Mouse (Mus musculus) mesoderm, embryonic 11.5 days (tissue): ENCODE measurements around the gene Clec18a.
"Not testable (repeated sequence)": the region's sequence is repeated elsewhere in the genome, so short reads cannot be mapped to it uniquely, and the experiment has no call there.

ENCODE experiments used
- DNase-seq: peaks from one replicate; pipeline ENCODE4 v3.0.0-alpha.2; 2012; ENCODE audit warnings: low read depth, low spot score

Clec18a gene

DNA sequence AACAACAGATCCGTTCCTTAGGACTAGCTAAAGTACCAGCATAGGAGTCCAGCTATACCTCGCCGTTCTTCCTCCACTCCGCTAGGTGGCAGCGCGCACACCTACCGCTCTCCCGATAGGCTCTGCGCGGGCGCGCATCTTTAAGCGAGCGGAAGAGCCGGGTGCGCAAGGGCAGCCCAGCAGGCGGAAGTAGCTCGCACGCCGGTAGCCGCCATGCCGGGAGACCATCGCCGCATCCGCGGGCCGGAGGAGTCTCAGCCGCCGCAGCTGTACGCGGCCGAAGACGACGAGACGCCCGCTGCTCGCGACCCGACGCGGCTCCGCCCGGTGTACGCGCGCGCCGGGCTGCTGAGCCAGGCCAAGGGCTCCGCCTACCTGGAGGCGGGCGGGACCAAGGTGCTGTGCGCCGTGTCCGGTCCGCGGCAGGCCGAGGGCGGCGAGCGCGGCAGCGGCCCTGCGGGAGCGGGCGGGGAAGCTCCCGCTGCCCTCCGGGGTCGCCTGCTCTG is 36.0 kb downstream of the Clec18a start, which contains the start of gene Exosc6:
Exosc6 (plus strand) TSS at position 182 of the 506 bp plus-strand sequence.
- DNase-seq: peak; percentile 97

DNA sequence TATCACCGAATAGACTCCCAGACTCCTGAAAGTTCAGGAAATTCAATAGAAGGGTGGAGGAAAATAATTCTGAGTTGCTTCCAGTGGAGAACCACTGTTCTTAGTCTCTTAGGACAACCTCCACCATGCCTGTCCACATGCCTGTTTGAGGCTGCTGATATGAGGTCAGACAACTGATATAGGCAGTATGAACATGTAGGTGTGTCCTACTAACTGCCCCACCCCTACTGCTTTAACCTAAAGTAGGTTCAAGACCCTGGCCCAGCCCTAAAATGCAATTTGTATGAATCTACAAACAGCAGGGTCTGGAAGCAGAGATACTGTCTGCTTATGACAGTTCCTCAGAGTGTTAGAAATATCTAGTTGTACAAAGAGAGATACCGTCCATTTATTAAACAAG is 36.6 kb downstream of the Clec18a start:
- no peak for DNase-seq

DNA sequence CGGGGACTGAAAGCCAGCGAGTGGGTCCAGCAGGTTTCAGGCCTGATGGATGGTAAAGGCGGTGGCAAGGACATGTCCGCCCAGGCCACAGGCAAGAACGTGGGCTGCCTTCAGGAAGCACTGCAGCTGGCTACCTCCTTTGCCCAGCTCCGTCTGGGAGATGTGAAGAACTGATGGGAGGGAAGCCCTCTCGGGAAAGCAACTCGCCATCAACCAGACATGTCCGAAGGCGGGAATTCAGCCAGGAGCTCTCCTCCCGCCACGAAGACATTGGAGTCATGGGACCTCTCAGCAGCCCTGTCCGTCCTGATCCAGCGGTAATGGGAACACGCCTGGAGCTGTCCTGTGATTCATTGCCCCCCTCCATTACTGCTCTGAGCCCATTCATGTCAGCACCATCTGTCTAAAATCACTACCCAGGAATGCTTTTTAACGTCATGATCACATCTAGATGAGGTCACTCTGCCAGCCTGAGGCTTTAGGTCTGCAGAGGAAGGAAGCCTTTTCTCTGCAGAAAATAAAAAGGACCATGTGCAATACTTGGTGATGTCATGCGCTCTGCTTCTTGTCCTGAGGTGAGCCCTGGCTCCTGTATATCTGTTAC is 37.1 kb downstream of the Clec18a start:
- no peak for DNase-seq

DNA sequence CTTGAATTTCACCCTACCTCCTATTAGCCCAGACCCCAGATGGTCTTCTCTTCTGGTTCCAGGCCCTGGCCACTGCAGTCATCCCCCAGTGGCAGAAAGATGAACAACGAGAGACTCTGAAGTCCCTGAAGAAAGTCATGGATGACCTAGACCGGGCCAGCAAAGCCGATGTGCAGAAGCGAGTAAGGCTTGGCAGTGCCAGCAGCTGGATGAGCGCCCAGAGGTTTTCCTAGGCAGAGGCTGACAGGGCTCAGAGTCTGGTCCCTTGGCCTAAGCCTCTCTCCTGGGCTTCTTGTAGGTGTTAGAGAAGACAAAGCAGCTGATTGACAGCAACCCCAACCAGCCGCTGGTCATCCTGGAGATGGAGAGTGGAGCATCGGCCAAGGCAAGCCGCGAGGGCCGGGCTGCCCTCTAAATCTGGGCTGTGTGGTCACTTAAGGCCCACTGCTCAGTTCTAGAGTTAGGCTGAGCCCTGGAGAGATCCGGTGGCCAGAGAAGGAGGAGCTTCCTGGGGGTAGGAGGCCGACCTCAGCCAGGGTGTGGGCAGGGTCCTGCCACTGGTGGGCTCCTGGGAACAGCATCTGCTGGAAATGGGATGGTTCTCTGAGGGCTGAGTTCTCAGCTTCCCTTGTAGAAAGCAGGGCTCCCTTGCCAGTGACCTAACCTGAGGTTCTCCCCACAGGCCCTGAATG is 38.3 kb downstream of the Clec18a start:
- no peak for DNase-seq

DNA sequence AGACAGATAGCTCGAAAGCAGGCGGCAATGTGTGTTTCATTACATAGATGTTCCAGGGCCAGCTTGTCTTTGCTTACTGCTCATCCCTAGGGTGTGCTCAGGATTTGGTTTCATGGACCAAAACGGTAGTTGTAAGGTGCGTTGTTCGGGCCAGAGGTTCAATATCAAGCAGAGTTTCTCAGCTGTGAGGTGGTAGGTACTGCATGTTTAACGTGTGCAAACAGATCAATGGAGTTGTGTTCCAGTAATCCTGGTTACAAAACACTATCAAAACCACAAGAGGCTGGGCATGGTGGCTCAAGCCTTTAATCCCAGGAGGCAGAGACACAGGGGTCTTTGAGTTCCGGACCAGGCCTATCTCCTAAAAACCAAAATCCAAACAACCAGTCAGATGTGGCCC is 43.1 kb downstream of the Clec18a start:
- no peak for DNase-seq

DNA sequence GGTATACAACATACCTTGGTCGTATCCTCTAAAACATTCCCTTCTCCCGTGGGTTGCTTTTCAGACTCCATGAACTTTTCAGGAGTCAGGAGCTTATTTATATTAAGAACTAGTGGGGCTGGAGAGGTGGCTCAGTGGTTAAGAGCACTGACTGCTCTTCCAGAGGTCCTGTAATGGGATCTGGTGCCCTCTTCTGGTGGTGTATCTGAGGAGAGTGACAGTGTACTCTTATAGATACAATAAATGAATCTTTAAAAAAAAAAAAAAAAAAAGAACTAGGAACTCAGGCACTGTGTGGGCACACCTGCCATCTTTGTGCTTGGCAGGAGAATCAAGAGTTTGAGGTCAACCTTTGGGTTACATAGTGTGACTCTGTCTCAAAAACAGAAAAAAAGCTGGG is 43.5 kb downstream of the Clec18a start:
- no peak for DNase-seq

DNA sequence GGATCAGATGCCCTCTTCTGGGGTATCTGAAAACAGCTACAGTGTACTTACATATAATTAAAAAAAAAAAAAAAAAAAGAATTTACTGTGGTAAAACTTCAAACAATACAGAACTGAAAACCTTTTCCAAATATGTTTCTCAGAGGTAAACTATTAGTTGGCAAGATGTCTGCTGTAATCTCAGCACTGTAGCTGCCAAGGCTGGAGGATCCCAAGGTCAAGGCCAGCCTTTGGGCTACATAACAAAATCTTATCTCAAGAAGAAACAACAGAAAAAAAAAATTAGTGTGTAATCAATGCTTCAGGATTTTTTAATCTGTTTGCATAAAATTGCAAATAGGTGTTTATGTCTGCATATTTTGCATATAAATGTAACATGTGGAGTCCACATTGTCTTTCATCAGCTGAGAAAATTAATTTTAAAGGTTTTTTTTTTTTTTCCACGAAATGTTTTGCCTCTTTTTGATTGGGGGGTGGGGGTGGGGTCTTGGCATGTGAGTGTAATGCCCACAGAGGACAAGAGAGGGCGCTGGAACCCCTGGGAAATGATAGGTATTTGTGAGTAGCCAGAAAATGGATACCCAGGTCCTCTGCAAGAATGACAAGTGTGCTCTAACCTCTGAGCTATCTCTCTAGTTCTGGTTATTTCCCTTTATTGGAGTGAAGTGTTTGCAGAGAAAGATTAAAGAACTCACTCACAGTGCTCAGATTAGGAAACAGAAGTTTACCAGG is 48.1 kb downstream of the Clec18a start:
- no peak for DNase-seq

DNA sequence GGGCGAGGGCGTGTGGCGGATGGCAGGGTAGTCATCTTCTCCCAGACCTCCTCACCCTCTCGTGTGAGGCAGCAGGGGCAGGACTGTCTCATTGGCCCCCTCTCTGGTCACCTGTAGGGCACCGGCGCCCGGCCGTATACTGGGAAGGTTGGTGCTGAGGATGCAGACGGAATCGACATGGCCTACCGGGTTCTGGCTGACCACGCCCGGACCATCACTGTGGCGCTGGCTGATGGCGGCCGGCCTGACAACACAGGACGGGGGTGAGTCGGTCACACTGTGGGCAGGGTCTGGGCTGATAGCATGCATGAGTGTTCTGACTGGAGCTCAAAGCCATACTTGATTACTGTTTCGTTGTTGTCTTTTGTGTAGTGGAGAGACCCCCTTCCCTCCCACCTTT is 49.7 kb downstream of the Clec18a start:
- DNase-seq: no peak

DNA sequence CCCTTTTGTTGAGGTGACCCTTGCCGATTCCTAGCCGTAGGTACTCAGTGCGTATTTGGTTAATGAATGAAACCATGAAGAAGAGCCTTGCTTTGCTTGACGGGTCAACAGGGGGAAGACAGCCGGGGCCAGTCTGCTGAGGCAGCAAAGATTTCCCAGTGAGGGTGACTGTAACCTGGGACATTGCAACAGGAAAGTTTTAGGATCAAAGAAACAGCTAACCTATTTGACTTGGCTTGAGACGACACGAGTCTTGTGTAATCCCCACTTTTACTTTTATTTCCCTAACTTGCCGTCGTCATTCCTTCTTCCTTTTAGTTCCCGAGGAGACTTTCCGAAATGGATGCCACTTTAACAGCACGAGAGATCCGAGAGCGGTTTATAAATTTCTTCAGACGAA is 55.6 kb downstream of the Clec18a start:
- no peak for DNase-seq

DNA sequence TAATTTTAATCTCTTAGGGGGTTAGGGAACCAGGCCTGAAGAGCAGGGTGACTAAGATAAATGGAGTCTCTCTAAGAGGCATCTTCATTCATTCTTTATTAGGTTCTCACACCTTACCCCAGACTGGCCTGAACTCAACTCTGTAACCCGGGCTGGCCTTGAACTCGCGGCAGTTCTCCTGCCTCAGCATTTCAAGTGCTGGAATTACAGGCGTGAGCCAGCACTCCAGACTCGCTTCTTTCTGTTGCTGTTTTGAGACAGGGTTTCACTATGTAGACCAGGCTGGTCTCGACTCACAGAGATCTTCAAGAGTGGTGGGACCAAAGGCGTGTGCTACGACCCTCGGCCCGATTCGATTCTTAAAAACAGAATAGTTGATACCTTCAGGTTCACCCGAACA is 58.0 kb downstream of the Clec18a start:
- no peak for DNase-seq

DNA sequence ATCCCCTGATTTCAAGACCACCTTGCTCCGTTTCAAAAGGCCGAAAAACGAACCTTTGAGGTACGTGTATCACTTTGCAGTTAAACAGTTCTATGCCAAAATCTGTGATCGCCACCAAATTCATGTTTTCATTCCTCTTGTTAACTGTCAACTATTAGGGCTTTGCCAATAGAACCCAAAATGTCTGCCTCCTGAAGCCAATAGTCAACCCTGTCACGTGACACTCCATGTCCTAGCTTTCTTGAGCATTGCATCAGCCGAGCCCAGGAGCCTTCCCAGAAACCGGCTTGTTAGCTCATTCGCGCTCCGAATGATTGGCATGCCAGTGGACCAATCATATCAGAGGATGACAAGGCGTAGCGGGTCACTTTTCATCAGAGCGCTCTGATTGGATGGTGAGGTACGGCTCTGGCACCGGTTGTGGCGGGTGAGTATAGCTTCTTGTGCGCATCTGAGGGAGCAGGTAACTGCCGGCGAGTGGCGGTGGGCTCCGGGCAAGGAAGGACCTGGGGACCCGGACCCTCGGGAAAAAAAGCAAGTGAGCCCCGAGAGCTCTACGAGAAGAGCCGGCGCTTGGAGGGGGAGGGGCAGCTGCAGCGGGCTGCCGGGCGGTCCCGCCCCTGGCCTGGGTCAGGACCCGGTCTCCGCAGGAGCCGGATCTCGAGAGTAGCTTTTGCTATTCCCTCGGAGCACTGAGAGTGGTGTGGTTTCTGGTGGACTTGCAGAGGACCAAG is 58.6 kb downstream of the Clec18a start:
- DNase-seq: peak; percentile 100

DNA sequence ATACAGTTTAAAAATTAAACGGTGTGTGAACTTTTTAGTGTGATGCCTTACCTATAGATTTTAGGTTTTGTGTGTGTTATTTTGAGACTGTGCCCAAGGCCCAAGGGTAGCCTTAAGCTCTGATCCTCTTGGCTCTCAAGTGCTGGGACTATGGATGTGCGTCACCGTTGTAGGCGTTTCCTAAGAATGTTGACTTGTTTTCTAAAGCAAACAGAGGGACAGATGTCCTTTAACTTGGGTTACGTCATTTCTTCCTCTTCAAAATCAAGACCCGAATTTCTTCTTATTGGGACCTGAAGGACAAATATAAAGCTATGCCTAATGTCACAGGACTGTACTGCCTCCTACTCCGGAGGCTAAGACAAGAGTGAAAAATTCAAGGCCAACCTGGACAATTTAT is 59.3 kb downstream of the Clec18a start, which contains the start of gene Aars:
Aars (plus strand) TSS at position 229 of the 400 bp plus-strand sequence.
- no peak for DNase-seq

DNA sequence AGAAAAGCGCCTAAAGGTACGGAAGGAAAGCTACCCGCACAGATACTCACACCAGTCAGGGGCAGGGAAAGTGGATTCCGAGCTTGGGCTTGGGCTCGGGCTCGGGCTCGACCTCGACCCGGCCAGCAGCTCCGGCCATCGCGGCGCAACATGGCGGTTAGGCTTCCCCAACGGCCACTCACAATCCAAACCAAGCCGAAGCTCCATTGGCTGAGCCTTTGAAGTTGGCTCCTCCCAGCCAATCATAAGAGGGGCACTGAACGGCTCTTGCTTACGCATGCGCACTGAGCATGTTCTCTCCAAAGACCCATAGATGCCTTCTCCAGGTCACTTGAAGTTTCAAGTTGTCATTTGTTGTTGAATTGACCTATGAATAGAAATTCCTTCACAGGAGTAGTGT is 60.7 kb downstream of the Clec18a start, which contains the start of gene Ddx19b:
Ddx19b (minus strand) TSS at position 180 of the 400 bp plus-strand sequence.
- DNase-seq: no peak

DNA sequence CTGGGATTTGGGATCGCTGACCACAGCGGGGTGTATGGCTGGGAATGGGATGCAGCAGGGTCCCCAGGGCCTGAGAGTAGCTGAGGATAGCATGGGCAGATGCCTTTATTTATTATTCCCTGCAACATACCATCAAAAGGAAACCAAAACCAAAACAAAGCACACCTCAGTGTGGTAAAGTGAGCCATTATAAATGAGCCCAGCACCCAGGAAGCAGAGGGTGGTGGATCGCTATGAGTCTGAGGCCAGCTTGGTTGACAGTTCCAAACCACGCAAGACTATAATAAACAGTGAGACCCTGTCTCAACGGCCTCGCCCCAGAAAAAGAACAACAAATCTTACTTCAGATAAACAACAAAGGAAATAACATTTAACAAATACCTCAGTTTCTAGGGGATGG is 62.2 kb downstream of the Clec18a start:
- DNase-seq: no peak

DNA sequence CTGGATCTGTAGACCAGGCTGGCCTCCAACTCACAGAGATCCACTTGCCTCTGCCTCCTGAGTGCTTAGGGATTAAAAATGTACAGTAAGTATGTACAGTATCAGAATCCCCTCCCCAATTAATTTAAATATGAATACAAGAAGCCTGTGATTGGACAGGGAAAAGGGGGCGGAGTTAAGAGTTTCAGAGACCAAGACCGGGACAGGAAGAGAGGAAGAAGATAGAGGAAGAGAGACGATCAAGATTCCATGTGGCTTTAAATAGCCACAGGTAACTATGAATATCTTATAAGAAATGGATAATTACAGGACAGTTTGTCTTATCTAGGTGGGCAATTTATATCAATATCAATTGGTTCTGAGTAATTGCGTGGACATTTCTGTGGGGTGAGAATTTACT is 62.6 kb downstream of the Clec18a start:
- no peak for DNase-seq

DNA sequence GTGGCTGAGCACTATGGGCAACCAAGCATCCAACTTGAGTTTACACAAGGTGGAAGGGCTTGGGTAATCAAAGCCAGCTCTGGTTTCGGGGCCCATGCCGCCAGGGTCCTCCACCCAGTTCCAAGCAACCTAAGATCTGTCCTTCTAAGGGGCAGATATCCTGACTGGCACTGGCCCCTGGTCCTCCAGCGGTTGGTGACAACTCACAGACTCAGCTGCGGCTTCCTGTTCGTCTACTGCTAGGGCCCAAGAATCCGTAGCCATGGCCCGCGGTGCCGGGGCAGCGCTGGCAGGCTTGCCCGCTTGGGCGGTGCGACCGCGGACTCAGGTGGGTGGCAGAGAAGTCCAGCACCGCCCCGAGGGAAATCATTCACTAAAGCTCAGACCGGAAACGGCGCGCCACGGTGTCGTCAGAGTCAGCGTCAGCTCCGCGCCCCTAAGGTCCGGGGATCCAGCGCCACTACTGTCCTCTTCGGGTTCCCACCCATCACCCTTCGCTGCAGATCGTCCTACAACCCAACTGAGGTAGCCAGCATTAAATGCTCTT is 64.8 kb downstream of the Clec18a start:
- peak; percentile 83 for DNase-seq

DNA sequence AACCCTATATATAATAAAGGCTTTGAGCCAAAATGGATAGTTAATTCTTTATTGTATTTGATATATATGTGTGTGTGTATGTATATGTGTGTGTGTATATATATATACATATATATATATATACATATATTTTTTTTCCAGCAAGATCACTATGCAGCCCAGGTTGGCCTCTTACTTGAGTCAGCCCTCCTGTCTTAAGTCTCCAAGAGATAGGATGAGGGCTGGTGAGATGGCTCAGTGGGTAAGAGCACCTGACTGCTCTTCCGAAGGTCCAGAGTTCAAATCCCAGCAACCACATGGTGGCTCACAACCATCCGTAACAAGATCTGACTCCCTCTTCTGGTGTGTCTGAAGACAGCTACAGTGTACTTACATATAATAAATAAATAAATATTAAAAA is 65.6 kb downstream of the Clec18a start:
- DNase-seq: not testable (repeated sequence)

DNA sequence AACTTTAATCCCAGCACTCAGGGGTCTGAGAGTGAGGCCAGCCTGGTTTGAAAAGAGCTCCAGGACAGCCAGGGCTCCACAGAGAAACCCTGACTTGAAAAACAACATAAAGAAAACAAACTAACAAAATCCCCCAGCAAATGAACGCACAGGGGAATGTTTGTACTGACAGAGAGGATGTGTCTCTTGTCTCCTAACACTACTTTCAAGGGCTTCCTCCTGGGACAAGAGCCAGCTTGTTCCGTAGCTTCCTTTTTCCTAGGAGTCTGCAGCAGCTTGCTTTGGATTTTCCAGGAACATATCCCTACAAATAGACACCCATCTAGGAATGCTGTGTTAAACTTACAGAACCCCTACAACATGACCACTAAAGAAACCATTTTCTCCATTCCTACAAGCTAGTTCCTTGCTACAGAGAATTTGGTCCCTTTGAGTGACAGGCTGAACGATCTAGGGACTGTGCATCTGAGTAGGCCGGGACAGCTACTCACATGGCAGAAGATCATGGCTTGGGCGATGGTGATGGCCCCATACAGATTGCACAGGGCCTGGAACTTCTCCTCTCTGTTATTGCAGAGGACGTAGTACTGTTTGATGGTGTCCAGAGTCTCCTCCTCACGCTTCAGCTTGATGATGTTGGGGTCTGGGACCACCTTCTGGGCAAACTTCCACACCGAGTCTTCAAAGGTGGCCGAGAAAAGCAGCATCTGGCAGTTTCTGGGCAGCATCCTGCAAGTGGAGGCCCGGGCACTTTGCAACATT is 81.8 kb downstream of the Clec18a start:
- not testable (repeated sequence) for DNase-seq
